Mouse (Mus musculus) liver, embryonic 13.5 days (tissue): Measurements from ENCODE around the gene Slit3. TPM values are rescaled to one million over a fixed set of nuclear protein-coding genes. Genes with fewer than 3 reads are reported as not detected.

ENCODE experiments used
- ATAC-seq: fragments of 200-750 bp; cut with Nextera tagmentation; 2 replicates; pipeline ENCODE4 v1.8.0; 2017; ENCODE audit warnings: low read depth, mild to moderate bottlenecking, moderate number of reproducible peaks, moderate library complexity
- DNase-seq: peaks from one replicate; pipeline ENCODE4 v3.0.0; 2022
- H3K27ac ChIP-seq: fragments of 300-500 bp; sonication (generic); 2 replicates; pipeline ENCODE4 v1.5.1; 2015; ENCODE audit warnings: moderate library complexity, mild to moderate bottlenecking, inconsistent platforms
- H3K27me3 ChIP-seq: fragments of 300-500 bp; sonication (generic); 2 replicates; pipeline ENCODE4 v1.6.1; 2015; ENCODE audit warnings: mild to moderate bottlenecking, inconsistent platforms
- H3K36me3 ChIP-seq: fragments of 300-500 bp; sonication (generic); 2 replicates; pipeline ENCODE4 v1.6.1; 2015; ENCODE audit warnings: mild to moderate bottlenecking, inconsistent platforms
- H3K4me1 ChIP-seq: fragments of 300-500 bp; sonication (generic); replicated peaks from 2 replicates; pipeline ENCODE4 v1.6.1; 2015; ENCODE audit warnings: inconsistent platforms
- H3K4me2 ChIP-seq: fragments of 300-500 bp; sonication (generic); 2 replicates; pipeline ENCODE4 v1.6.1; 2015; ENCODE audit warnings: inconsistent platforms, mild to moderate bottlenecking, moderate library complexity
- H3K4me3 ChIP-seq: fragments of 300-500 bp; sonication (generic); replicated peaks from 2 replicates; pipeline ENCODE4 v1.5.1; 2015; ENCODE audit warnings: mild to moderate bottlenecking, inconsistent platforms
- H3K9ac ChIP-seq: fragments of 300-500 bp; sonication (generic); 2 replicates; pipeline ENCODE4 v1.6.1; 2015; ENCODE audit warnings: mild to moderate bottlenecking, inconsistent platforms
- H3K9me3 ChIP-seq: fragments of 300-500 bp; sonication (generic); replicated peaks from 2 replicates; pipeline ENCODE4 v1.6.1; 2016; ENCODE audit warnings: inconsistent platforms
- WGBS: fragments of 180-500 bp; shearing (Covaris S2); methylation state at CpG from one replicate; pipeline ENCODE4 v1.1.7; 2015; ENCODE audit not compliant: insufficient replicate concordance; 5-methylcytosine and 5-hydroxymethylcytosine counted together
- polyA plus RNA-seq: library from polyadenylated mRNA; unstranded; fragments of >200 nt; fragmentation: Nextera tagmentation; extraction: Ambion mirVana; gene quantifications from 2 replicates; pipeline ENCODE4 v1.2.1, GENCODE M21; 2015

The Slit3 gene
- 0.36 and 0.44 TPM in 2 replicates for polyA plus RNA-seq

DNA sequence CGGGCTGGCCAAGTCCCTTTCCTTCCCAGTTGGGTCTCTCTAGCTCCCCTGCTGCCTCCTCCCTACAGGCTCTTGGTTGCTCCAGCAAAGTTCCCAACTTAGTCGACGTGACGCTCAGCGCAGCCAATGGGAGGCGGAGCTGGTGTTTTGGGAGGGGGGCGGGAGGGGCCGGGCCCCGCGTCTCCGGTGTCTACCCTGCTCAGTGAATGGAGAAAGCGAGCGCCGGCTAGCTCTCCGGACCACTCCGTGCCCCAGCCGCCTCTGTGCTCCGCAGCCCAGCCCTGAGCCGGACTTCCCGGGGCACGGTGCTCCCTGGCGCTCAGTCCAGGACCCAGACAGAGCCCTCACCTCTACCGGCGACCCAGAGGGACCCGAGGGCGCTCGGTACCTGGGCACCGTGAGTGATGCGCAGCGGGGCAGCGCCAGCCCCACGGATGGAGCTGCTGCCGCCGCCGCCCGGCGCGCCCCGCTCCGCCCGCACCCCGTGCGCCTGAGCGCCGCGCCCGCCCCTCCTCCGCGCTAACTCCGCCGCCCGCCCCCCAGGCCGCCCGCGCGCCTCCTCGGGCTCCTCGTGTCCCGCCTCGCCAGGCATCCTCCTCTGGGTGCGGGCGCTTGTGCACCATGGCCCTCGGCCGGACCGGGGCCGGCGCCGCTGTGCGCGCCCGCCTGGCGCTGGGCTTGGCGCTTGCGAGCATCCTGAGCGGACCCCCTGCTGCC lies at the start of gene Slit3:
Gene Slit3, plus strand, starts transcription at position 331 of the 717 bp plus-strand sequence.
- H3K4me2 ChIP-seq: peak within 1 kb of the TSS; percentile 53
- peaks cover 50% of the 10 kb centered on the region for H3K27me3 ChIP-seq
- no peak for ATAC-seq
- H3K9ac ChIP-seq: no peak within 1 kb of the TSS
- no peak within 1 kb of the TSS for H3K27ac ChIP-seq
- H3K9me3 ChIP-seq: no peaks in the 10 kb centered on the region
- H3K36me3 ChIP-seq: no peaks in the 10 kb centered on the region
- under 1% methylated on average over 70 of the region's 75 CpGs for WGBS
- peak within 1 kb of the TSS; percentile 44 for H3K4me3 ChIP-seq
- no peak for DNase-seq
- H3K4me1 ChIP-seq: no peaks in the 10 kb centered on the region

DNA sequence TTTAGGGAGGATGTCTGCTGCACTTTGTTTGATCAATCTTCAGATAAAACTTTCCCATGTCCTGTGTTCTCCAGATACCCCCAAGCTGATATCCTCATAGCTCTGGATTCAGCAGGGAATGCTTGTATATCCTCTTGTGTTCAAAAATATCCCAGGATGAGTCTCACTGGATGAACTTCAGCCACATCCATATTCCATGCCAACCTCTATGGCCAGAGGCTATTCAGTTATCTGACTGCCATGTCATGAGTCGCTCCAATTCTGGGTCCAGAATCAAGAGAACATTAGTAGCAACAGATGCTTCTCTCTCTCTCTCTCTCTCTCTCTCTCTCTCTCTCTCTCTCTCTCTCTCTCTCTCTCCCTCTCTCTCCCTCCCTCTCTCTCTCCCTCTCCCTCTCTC lies 49.6 kb upstream of the Slit3 start:
- Histone ChIP-seq H3K9ac (no peak overlapping the region), H3K4me3 (no peak overlapping the region), H3K9me3 (no peaks in the 10 kb centered on the region), H3K27ac (no peak overlapping the region), H3K4me2 (no peak overlapping the region), H3K4me1 (no peaks in the 10 kb centered on the region), H3K27me3 (no peaks in the 10 kb centered on the region), H3K36me3 (no peaks in the 10 kb centered on the region)
- no peak for DNase-seq
- 60% methylated on average over 1 of the region's 1 CpGs for WGBS
- no peak for ATAC-seq

DNA sequence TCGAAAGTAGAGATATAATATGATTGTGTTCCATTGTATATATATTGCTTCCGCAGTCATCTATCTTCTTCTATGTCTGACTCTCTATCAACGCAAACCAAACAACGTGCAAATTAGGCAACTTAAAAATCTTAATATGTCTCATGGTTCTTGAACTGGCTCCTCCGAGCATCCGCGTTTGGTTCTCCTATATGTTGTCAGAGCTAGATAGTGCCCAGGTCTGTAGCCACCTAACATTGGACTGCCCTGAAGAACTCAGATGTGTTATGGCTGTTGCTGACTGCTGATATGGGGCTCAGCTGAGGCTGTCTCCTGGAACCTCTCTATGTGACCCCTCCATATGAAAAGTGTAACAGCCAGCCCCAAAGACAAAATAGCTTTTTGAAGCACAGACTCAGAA lies 45.6 kb upstream of the Slit3 start:
- WGBS: 76% methylated on average over 7 of the region's 7 CpGs
- Histone ChIP-seq H3K4me3 (no peak overlapping the region), H3K4me1 (no peaks in the 10 kb centered on the region), H3K36me3 (no peaks in the 10 kb centered on the region), H3K27ac (no peak overlapping the region), H3K4me2 (no peak overlapping the region), H3K9ac (no peak overlapping the region), H3K27me3 (no peaks in the 10 kb centered on the region), H3K9me3 (no peaks in the 10 kb centered on the region)
- no peak for DNase-seq
- no peak for ATAC-seq

DNA sequence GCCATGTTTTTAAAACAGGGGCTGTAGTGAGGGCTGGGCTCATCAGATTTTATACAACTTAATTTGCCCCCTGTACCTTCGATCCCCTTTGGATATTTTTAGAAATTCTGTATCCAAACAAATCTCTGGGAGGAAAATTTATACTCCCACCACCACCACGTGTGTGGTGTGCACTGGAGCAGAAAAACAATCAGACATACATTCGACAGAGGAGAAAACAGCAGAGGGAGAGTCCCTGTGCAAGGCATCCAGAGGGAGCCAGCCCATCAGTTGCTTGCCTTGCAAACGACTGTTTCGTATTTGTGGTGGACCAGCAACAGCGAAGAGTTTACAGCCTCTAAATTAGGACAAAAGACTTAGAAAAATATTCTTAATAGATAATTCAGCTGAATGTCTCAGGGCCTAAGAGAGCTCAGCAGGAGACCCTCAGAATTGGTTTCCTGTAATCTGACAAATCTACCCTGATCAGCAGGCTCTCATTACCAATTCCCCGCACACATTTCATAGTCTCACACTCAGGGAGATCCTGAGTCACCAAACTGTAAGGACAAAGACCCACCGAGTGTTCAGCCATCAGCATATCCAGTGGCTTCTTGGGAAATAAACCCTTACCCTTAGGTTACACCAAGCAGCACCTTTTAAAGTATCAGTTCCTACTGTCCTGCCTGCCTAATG lies 40.4 kb upstream of the Slit3 start:
- DNase-seq (no peak), ATAC-seq (no peak)
- no peaks in the 10 kb centered on the region for H3K4me1 ChIP-seq
- no peaks in the 10 kb centered on the region for H3K9me3 ChIP-seq
- no peaks in the 10 kb centered on the region for H3K36me3 ChIP-seq
- 58% methylated on average over 8 of the region's 8 CpGs for WGBS
- no peak overlapping the region for H3K4me3 ChIP-seq
- no peak overlapping the region for H3K4me2 ChIP-seq
- no peaks in the 10 kb centered on the region for H3K27me3 ChIP-seq
- no peak overlapping the region for H3K9ac ChIP-seq
- H3K27ac ChIP-seq: no peak overlapping the region

DNA sequence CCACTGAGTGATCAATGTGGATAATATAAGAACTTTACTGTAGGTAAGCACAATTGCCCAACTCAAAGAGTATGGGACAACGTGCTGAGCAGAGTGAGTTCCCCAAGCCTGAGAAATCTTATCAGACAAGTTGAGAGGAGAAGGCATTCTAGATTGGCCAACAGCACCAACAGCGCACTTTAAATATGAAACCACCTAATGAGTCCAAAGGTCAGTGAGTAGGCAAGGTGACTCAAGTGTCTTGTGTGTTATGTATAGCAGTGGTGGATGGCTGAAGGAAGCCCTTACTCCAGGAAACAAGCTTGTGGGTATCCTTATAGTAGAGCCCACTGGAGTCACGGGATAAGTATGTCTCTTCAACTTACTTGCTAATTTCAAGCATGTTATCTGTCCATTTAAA lies 38.7 kb upstream of the Slit3 start:
- H3K27me3 ChIP-seq: no peaks in the 10 kb centered on the region
- DNase-seq: no peak
- ATAC-seq: no peak
- no peak overlapping the region for H3K27ac ChIP-seq
- H3K4me2 ChIP-seq: no peak overlapping the region
- WGBS: 56% methylated on average over 3 of the region's 3 CpGs
- H3K9ac ChIP-seq: no peak overlapping the region
- no peaks in the 10 kb centered on the region for H3K4me1 ChIP-seq
- H3K9me3 ChIP-seq: no peaks in the 10 kb centered on the region
- H3K36me3 ChIP-seq: no peaks in the 10 kb centered on the region
- no peak overlapping the region for H3K4me3 ChIP-seq

DNA sequence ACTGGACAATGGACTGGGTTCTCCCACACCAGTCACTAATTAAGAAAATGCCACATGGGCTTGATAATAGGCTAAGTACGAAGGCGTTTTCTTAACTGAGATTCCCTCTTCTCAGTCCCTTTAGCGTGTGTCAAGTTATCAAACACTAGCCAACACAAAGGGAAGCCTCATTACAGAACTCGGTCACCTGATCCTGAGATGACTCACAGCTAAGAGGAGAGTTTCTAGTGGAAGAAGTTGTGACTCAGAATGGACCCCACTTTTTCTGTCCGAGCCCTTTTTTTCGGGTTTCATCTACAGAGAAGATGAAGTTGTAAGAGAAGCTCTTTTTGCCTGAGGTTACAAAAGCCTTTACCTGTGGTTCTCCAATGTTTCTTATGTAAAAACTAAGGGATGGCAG lies 38.0 kb upstream of the Slit3 start:
- ATAC-seq: no peak
- Histone ChIP-seq H3K27me3 (no peaks in the 10 kb centered on the region), H3K4me2 (no peak overlapping the region), H3K27ac (no peak overlapping the region), H3K36me3 (no peaks in the 10 kb centered on the region), H3K9me3 (no peaks in the 10 kb centered on the region), H3K4me3 (no peak overlapping the region), H3K4me1 (no peaks in the 10 kb centered on the region), H3K9ac (no peak overlapping the region)
- no peak for DNase-seq
- 62% methylated on average over 6 of the region's 6 CpGs for WGBS

DNA sequence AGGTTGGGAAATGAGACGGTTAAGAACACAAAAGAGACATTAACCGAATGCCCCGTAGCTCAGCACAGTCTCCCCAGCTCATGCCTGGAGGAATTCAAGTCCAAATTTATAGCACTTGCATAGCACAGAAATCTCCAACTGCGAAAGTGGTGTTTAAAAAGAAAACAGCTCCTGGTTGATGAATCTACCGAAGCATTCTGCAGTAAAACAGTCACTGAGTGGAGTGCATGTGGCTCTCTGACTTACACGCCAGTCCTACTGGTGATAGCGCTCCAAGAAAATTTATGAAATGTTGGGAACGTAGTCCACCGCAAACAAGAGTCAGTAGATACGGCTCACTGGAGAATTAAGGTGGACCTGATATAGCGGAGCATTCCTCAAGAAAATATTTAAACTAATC lies 35.7 kb upstream of the Slit3 start:
- Histone ChIP-seq H3K9ac (no peak overlapping the region), H3K4me3 (no peak overlapping the region), H3K27me3 (no peaks in the 10 kb centered on the region), H3K27ac (no peak overlapping the region), H3K4me2 (no peak overlapping the region), H3K36me3 (no peaks in the 10 kb centered on the region), H3K9me3 (no peaks in the 10 kb centered on the region), H3K4me1 (no peaks in the 10 kb centered on the region)
- ATAC-seq (no peak), DNase-seq (no peak)
- WGBS: 67% methylated on average over 11 of the region's 11 CpGs

DNA sequence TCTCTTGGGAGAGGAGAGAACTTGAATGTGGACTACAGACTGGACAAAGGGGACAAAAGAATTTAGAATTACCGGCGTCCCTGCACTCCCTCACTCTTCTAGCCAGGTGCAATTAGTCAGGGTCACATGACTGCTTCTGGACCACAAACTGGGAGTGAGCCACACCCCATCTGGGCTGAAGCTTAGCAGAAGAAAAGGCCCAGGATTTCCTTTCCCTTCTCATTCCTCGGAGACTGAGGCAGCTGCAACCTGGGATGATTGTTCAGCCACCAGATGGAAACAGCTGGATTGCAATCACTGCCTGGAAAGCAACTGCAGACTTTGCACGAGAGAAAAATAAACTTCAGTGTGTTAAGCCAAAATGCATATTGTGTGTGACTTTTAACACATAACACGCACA lies 35.0 kb upstream of the Slit3 start:
- no peak for DNase-seq
- Histone ChIP-seq H3K4me3 (no peak overlapping the region), H3K36me3 (no peaks in the 10 kb centered on the region), H3K27me3 (no peaks in the 10 kb centered on the region), H3K4me2 (no peak overlapping the region), H3K9me3 (no peaks in the 10 kb centered on the region), H3K4me1 (no peaks in the 10 kb centered on the region), H3K27ac (no peak overlapping the region), H3K9ac (no peak overlapping the region)
- ATAC-seq: no peak
- 50% methylated on average over 5 of the region's 5 CpGs for WGBS

DNA sequence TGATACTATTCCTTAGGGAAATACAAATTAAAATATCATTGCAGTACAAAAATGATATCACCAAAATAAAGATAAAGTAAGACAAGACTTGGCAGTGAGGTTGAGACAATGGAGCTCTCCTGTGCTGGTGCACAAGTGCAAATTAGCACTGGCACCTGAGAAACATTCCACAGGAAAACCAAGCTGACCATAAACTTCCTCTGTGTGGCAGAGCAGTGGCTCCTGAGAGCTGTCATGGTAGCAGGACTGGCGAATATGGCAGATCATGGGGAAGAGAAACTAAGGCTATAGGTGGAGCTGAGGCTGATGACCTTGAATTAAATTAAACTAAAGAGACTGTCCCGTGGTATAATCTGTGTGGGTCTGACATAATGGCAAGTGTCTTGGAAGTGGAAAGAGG lies 33.6 kb upstream of the Slit3 start:
- no peak for DNase-seq
- no peaks in the 10 kb centered on the region for H3K4me1 ChIP-seq
- H3K4me3 ChIP-seq: no peak overlapping the region
- ATAC-seq: no peak
- no peak overlapping the region for H3K4me2 ChIP-seq
- H3K9me3 ChIP-seq: no peaks in the 10 kb centered on the region
- no peaks in the 10 kb centered on the region for H3K36me3 ChIP-seq
- no peak overlapping the region for H3K27ac ChIP-seq
- H3K27me3 ChIP-seq: no peaks in the 10 kb centered on the region
- WGBS: 17% methylated on average over 2 of the region's 2 CpGs
- no peak overlapping the region for H3K9ac ChIP-seq

DNA sequence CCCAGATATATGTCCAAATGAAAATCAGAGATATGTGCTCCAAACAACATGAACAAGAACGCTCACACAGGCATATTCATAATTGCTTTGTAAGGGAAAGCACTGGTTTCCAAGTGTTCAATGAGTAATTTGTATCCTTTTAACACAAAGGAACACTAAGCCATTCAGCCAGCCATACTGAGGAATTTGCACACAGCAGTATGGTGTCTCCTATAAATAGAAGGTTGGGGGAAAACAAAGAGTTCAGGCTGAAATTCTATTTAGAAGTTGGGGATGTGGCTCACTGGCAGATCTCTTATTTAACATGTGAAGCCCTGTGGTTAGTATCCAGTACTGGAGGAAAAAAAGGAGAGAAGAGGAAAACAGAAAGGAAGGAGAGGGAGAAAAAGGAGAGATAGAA lies 32.9 kb upstream of the Slit3 start:
- WGBS: 71% methylated on average over 1 of the region's 1 CpGs

DNA sequence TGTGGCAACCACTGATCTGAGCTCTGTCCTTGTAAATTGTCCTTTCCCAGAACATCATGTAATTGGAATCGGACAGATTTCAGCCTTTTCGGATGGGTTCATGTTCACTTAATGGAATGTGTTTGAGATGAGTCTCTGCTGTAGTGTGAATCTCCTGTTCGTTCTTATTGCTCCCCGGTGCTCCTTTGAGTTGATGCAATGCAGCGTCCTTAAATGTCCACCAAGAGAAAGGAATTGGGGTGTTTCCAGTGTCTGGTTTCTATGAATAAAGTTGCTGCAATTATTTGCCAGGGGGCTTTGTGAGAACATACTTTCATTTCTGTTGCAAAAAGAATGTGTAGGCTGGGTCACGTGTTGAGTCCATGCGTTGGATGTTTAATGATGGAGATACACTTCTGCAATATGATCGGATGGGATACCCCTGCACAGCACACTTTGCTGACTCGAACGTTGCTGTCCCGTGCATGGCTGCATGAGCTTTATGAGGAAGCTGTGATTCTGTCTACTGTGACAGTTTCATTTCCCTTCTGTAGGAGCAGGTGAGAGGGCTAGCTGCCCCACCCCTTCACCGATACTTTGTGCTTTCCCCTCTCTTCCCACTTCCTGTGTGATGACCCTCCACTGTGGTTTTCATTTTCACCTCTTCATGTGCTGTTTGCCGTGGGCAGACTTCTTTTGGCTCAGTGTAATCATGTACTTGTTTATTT lies 30.2 kb upstream of the Slit3 start:
- Histone ChIP-seq H3K27ac (no peak overlapping the region), H3K36me3 (no peaks in the 10 kb centered on the region), H3K9ac (no peak overlapping the region), H3K4me1 (no peaks in the 10 kb centered on the region), H3K4me3 (no peak overlapping the region), H3K9me3 (no peaks in the 10 kb centered on the region), H3K4me2 (no peak overlapping the region), H3K27me3 (no peaks in the 10 kb centered on the region)
- no peak for DNase-seq
- 58% methylated on average over 13 of the region's 13 CpGs for WGBS
- no peak for ATAC-seq

More for the DNA sequence above, 32.9 kb upstream of the Slit3 start:
- no peak overlapping the region for H3K27ac ChIP-seq
- H3K9me3 ChIP-seq: no peaks in the 10 kb centered on the region
- no peaks in the 10 kb centered on the region for H3K36me3 ChIP-seq
- ATAC-seq: no peak
- no peak overlapping the region for H3K4me2 ChIP-seq
- H3K27me3 ChIP-seq: no peaks in the 10 kb centered on the region
- no peak for DNase-seq
- H3K4me3 ChIP-seq: no peak overlapping the region
- no peak overlapping the region for H3K9ac ChIP-seq
- H3K4me1 ChIP-seq: no peaks in the 10 kb centered on the region
